Mouse (Mus musculus) megakaryocyte, embryonic 14.5 days (primary cell): ENCODE measurements around the gene 1810013L24Rik. TPM values are rescaled to one million over a fixed set of nuclear protein-coding genes. Genes with fewer than 3 reads are reported as not detected.

Experiments
- H3K27me3 ChIP-seq: replicated peaks from 2 replicates; pipeline ENCODE3; 2012; ENCODE audit warnings: inconsistent platforms
- H3K36me3 ChIP-seq: replicated peaks from 2 replicates; pipeline ENCODE3; 2012; ENCODE audit warnings: low read length, inconsistent platforms, mixed read lengths
- H3K4me1 ChIP-seq: 2 replicates; pipeline ENCODE4 v1.6.1; 2012; ENCODE audit warnings: inconsistent platforms
- H3K4me3 ChIP-seq: replicated peaks from 2 replicates; pipeline ENCODE3; 2012; ENCODE audit warnings: moderate library complexity, mild to moderate bottlenecking, inconsistent platforms
- H3K9me3 ChIP-seq: 2 replicates; pipeline ENCODE4 v1.6.1; 2012; ENCODE audit warnings: inconsistent platforms
- FLI1 ChIP-seq: IDR thresholded peaks from 2 replicates; pipeline ENCODE4 v1.6.1; 2012; ENCODE audit warnings: low read length, inconsistent platforms, mixed read lengths
- GATA1 ChIP-seq: IDR thresholded peaks from 3 replicates; pipeline ENCODE4 v1.6.1; 2012; ENCODE audit warnings: mixed read lengths, low read length, inconsistent platforms, borderline replicate concordance
- polyA plus RNA-seq: library from polyadenylated mRNA; stranded (reverse); fragments of >175 nt; gene quantifications from 2 replicates; pipeline ENCODE4 v1.2.3, GENCODE M21; 2012; ENCODE audit warnings: low replicate concordance; ENCODE audit not compliant: insufficient read depth

The 1810013L24Rik gene
- 8.9 and 10.6 TPM in 2 replicates for polyA plus RNA-seq

DNA sequence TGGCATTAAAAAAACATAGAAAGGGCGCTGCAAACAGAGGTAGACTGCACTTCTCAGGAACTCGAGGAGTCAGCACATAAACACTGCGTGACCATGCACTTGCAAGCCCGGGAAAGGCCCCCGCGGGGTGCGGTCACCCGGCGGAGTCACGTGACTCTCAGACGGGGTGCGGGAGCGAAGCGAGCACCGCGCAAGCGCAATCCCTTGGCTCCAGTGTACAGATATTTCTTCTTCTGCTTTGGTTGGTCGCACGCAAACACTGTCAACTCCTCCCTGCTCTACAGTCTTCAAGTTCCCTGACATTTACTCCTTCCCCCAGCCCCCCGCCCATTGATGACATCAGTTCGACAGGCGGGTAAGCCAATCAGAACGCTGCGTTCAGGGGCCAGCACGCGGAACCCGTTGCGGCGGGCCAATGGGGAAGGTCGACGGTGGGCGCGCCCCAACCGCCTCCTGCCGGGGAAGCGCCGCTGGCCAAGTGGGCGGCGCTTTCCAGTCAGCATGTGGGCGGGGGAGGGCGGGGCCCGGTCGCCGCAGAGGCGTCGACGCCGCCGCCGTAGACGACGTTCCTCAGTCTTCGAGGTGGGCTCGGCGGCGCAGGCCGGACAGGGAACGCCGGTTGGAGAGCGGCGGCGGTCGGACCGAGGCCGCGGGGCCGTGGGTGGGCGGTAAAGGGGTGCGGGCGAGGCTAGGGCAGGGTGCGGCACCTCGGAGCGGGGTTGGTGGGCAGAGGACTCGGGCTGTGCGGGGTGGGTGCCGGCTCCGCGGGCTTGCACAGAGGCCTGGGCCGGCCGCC is at the start of gene 1810013L24Rik:
Gene 1810013L24Rik (plus strand): TSS at position 537 of the 796 bp plus-strand sequence.
- TF ChIP-seq GATA1 (no peak), FLI1 (no peak)

DNA sequence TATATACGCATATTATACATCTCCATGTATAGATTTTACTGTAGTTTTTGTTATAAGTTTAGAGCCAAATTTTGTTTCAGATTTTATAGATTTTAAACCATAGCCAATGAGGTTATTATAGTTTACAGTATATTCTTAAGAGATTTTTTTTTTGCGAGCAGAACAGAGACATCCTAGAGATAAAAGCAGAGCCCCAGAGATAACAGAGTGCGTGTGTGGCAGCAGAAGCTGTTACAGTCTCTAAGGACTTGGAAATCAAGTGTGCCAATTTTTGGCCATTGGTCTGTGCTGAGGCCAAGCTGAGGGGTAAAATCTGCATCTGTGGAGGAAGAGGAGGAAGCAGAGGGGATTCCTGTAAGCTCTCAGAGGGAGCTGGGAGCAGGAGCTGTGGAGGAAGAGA is 49.7 kb upstream of the 1810013L24Rik start:
- TF ChIP-seq FLI1 (no peak), GATA1 (no peak)
- Histone ChIP-seq H3K36me3 (no peaks in the 10 kb centered on the region), H3K4me1 (peaks cover 17% of the 10 kb centered on the region), H3K9me3 (no peaks in the 10 kb centered on the region), H3K4me3 (no peak overlapping the region), H3K27me3 (no peaks in the 10 kb centered on the region)

More for the DNA sequence above, at the start of gene 1810013L24Rik:
- no peaks in the 10 kb centered on the region for H3K9me3 ChIP-seq
- H3K4me3 ChIP-seq: peak within 1 kb of the TSS; percentile 99
- H3K36me3 ChIP-seq: peaks cover 34% of the 10 kb centered on the region
- H3K4me1 ChIP-seq: peaks cover 37% of the 10 kb centered on the region
- no peaks in the 10 kb centered on the region for H3K27me3 ChIP-seq

DNA sequence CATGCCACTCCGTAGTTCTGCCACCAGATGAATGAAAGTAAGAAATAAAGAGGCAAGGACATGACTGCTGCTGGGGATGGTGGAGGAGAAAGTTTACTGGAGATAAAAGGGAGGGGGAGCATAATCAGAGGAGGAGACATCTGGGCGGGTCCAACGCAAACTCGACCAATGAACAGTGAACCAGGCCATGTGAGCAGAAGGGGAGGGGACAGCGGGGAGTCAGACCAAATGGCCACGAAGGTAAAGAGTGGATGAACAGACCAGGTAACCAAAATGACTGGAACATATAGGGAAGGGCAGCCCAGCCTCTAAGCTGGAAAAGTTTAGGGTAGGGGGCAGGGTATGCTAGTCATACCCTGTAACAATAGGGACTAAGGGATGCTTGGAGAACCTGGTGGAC is 48.7 kb upstream of the 1810013L24Rik start:
- Histone ChIP-seq H3K4me1 (peaks cover 17% of the 10 kb centered on the region), H3K27me3 (no peaks in the 10 kb centered on the region), H3K9me3 (no peaks in the 10 kb centered on the region), H3K36me3 (no peaks in the 10 kb centered on the region), H3K4me3 (no peak overlapping the region)
- no peak for TF ChIP-seq GATA1
- no peak for TF ChIP-seq FLI1

DNA sequence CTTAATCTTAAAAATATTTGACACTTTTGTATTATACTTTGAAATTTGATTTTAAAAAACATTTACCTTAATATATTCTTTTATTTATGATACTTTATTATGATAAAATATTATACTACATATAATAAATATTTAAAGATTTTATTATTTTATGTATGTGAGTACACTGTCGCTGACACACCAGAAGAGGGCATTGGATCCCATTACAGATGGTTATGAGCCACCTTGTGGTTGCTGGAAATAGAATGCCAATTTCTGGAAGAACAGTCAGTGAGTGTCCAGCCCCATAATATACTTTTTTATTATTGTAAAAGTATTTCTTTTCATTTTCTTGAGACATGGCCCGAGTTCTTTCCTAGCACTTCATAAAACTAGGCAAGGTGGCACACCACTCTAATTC is 48.2 kb upstream of the 1810013L24Rik start:
- Histone ChIP-seq H3K36me3 (no peaks in the 10 kb centered on the region), H3K27me3 (no peaks in the 10 kb centered on the region), H3K9me3 (no peaks in the 10 kb centered on the region), H3K4me3 (no peak overlapping the region), H3K4me1 (peaks cover 17% of the 10 kb centered on the region)
- TF ChIP-seq FLI1 (no peak), GATA1 (no peak)

DNA sequence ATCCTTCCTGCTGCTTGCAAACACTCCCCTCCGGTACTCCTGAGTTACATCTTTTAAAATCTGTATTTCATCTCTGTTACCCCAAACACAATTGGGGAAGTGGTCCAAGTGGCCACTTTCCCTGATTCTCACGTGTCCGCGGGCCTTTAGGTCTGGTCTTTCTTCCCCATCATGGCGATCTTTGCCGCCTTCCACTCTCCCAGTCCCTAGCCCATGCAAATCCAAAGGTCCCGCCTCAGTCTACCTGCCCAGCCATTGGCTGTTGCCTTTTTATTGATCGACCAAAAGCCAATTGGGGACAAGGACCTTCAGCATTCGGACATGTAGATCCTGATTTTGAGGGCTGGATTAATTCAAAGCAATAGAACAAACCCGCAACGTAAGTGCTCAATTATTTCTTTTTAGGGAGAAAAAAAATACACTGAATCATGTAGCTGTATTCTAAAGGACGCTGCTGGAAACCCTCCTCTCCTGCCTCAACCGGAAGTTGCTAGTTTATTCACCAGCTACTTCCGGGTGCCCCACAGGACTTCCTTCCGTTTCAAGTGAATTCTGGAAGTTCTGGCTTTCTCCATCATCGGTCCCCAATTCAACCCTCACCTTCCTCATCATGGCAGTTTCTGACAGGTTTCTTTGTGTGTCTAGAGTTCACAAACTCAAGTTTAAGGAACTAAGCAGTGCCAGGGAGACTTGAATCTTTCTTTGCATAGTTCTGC is 46.5 kb upstream of the 1810013L24Rik start:
- H3K4me1 ChIP-seq: peaks cover 13% of the 10 kb centered on the region
- no peak overlapping the region for H3K4me3 ChIP-seq
- H3K36me3 ChIP-seq: no peaks in the 10 kb centered on the region
- peaks cover 2% of the 10 kb centered on the region for H3K27me3 ChIP-seq
- H3K9me3 ChIP-seq: no peaks in the 10 kb centered on the region
- no peak for TF ChIP-seq GATA1
- TF ChIP-seq FLI1: no peak

DNA sequence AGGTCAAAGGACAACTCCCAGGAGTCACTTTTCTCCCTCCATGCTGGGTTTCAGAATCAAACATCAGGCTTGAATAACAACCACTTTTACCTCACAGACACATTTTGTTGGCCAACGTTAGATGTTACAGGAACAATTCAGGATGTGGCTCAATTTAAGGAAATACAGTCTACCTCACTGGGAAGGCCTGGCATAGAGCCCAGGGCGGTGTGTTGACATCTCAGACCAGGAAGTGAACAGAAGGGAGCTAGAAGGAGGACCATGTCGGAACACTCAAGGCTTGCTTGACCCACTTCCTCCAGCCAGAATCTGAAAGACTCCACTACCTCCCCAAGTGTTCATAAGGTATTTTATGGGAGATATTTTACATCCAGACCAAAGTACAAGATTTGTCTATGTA is 45.1 kb upstream of the 1810013L24Rik start:
- H3K4me1 ChIP-seq: peaks cover 13% of the 10 kb centered on the region
- H3K9me3 ChIP-seq: no peaks in the 10 kb centered on the region
- H3K36me3 ChIP-seq: no peaks in the 10 kb centered on the region
- no peak for TF ChIP-seq FLI1
- no peak for TF ChIP-seq GATA1
- H3K27me3 ChIP-seq: peaks cover 4% of the 10 kb centered on the region
- H3K4me3 ChIP-seq: no peak overlapping the region

DNA sequence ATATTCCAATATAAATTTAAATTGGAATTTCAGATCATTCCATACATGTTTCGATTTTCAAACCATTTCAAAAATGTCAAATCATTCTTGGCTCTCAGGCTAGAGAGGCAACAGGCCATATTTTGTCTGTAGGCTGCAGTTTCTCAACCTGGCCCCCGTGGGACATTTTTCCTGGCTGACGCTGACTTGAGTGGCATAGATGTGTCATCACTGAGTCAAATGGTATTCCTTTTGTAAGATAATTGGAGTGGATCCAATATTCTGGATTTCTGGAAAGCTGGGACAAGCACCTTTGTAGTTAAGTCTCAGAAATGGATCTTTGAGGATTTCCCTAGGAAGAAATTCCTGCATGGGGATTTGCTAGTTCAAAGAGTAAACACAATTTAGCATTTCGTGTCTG is 39.0 kb upstream of the 1810013L24Rik start:
- H3K27me3 ChIP-seq: peaks cover 4% of the 10 kb centered on the region
- no peaks in the 10 kb centered on the region for H3K9me3 ChIP-seq
- no peak overlapping the region for H3K4me3 ChIP-seq
- no peaks in the 10 kb centered on the region for H3K36me3 ChIP-seq
- no peak for TF ChIP-seq FLI1
- TF ChIP-seq GATA1: no peak
- peaks cover 3% of the 10 kb centered on the region; the same call in 1 of the 2 replicates for H3K4me1 ChIP-seq

DNA sequence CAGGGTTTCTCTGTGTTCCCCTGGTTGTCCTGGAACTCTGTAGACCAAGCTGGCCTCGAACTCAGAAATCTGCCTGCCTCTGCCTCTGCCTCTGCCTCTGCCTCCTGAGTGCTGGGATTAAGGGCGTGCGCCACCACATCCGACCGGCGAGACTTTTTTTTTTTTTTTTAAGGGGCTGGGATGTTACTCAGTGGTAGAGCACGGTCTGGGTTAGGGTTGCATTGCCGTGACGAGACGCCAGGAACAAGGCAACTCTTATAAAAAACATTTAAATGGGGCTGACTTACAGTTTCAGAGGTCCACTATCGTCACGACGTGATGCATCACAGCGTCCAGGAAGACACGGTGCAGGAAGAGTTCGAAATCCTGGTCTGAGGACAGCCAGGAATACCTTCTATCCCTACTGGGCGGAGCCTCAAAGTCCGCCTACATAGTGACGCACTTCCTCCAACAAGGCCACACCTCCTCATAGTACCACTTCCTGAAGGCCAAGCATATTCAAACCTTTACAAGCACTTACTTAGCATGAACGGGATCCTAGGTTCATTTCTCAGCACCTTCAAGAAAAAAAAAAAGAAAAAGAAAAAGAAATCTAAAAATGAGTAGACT is 37.8 kb upstream of the 1810013L24Rik start, which contains the start of gene Usp7:
Gene Usp7 (minus strand): TSS at position 360 of the 609 bp plus-strand sequence.
- peaks cover 3% of the 10 kb centered on the region; the same call in 1 of the 2 replicates for H3K4me1 ChIP-seq
- no peaks in the 10 kb centered on the region for H3K9me3 ChIP-seq
- TF ChIP-seq FLI1 (no peak), GATA1 (no peak)
- no peak within 1 kb of the TSS for H3K4me3 ChIP-seq
- peaks cover 5% of the 10 kb centered on the region for H3K27me3 ChIP-seq
- H3K36me3 ChIP-seq: no peaks in the 10 kb centered on the region

DNA sequence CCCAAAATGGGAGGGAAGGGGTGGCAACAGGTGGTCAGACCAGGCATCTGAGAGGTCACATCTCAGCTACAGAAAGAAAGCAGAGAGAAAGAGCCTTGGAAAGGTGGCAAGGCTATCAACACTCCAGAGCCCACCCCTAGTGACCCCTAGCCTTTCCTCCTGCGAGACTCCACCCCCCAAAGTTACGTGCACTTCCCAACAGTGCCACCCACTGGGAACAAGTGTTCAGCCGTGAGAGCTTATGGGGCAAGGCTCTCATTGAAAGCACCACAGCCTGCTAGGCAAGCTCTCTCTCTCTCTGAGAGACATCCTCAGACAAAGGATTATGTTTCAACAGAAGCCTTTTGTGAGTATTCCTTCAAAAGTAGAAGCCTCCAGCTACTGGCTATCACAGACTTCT is 34.9 kb upstream of the 1810013L24Rik start:
- Histone ChIP-seq H3K4me3 (no peak overlapping the region), H3K27me3 (peaks cover 1% of the 10 kb centered on the region), H3K9me3 (peaks cover 5% of the 10 kb centered on the region), H3K4me1 (peaks cover 3% of the 10 kb centered on the region; the same call in 1 of the 2 replicates), H3K36me3 (no peaks in the 10 kb centered on the region)
- no peak for TF ChIP-seq FLI1
- TF ChIP-seq GATA1: no peak
